Mouse (Mus musculus) brain, embryonic 18.5 days (tissue): ENCODE measurements around the gene Dhx29.
"Not testable (repeated sequence)": the region's sequence is repeated elsewhere in the genome, so short reads cannot be mapped to it uniquely, and the experiment has no call there.

Experiments
- DNase-seq: peaks from one replicate; pipeline ENCODE4 v3.0.0-alpha.2; 2012; ENCODE audit warnings: low read depth, low spot score

The Dhx29 gene

DNA sequence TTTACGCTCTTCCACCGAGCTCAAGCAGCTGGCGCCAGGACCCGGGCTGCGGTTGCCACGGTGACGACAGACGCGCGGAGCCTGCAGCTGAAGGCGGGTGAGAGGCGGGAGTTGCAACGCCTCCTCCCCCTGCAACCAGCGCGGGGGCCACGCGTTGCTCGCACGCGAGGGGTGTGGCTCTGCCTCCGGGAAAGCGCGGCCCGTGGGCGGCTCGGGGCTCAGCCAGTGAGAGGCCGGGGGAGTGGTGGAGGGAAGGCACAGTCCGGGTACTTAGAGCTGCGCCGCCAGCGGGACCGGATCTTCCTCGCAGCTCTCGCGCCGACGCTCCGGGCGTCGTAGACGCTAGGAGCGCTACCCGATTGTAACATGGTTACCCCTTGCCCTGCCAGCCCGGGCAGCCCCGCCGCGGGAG is 60.3 kb downstream of the Dhx29 start, which contains the start of gene Ccno:
Gene Ccno (plus strand): TSS at position 271 of the 412 bp plus-strand sequence.
- DNase-seq, result peak; percentile 85

DNA sequence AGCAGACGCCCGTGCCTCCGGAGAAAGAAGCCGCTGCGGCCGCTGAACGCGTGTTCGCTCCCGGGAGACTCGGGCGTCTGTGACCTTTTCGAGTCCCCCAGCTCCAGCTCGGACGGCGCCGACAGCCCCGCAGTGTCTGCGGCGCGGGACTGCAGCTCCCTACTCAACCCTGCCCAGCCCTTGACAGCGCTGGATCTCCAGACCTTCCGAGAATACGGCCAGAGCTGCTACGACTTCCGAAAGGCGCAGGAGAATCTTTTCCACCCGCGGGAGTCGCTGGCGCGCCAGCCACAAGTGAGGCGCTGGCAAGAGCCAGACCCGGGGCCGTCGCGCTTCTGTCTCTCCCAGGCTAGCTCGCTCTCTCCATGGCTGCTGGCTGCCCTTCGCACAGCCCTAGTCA is 60.7 kb downstream of the Dhx29 start:
- no peak for DNase-seq

- no peak for DNase-seq
These were observed 61.6 kb downstream of the Dhx29 start for GRCm38 (mm10) chr13:112988866-112989265.

GRCm38 (mm10) chr13:112989541-112989940 is 62.3 kb downstream of the Dhx29 start:
- DNase-seq, result no peak

- no peak for DNase-seq
These were observed 63.1 kb downstream of the Dhx29 start for GRCm38 (mm10) chr13:112990346-112990745.

- DNase-seq, result no peak
These were observed 66.4 kb downstream of the Dhx29 start, which contains the start of gene Mcidas for GRCm38 (mm10) chr13:112993531-112994152. Mcidas (plus strand) TSS chr13:112993845.

- no peak for DNase-seq
These were observed 66.9 kb downstream of the Dhx29 start for GRCm38 (mm10) chr13:112994191-112994590.

DNA sequence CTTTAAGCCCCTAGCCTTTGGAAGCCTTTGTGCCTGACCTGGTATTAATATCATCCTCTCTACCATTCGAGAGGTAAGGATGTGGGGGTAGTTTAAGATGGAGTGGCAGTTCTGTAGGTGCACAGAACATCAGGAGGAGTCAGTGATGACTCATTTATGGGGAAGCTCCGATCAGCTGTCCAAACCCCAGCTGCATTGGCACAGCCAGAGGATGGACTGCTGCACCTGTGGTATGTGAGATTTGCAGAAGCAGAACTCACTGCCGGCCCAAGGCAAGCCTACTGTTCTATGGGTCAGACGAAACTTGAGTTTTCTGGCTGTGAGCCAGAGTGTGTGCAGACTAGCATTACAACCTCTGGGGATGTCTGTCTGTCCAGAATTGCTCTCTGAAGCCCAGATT is 69.2 kb downstream of the Dhx29 start:
- DNase-seq, result no peak

DNA sequence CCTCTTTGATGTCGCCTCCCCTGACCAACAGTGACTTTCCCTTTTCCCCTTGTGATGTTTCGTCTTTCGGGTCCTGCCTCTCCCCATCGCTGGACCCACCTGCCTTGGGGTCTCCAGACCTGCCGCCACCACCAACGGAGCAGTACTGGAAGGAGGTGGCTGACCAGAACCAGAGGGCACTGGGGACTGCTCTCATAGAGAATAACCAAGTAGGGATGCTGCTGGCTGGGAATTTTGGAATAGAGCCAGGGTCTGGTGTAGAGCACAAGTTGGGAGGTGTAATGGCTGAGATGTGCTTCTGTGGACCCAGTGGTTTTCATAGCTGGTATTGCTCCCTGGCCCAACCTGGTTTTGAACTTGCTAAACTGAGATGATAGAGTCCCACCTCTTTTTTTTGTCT is 70.1 kb downstream of the Dhx29 start:
- DNase-seq, result no peak

DNA sequence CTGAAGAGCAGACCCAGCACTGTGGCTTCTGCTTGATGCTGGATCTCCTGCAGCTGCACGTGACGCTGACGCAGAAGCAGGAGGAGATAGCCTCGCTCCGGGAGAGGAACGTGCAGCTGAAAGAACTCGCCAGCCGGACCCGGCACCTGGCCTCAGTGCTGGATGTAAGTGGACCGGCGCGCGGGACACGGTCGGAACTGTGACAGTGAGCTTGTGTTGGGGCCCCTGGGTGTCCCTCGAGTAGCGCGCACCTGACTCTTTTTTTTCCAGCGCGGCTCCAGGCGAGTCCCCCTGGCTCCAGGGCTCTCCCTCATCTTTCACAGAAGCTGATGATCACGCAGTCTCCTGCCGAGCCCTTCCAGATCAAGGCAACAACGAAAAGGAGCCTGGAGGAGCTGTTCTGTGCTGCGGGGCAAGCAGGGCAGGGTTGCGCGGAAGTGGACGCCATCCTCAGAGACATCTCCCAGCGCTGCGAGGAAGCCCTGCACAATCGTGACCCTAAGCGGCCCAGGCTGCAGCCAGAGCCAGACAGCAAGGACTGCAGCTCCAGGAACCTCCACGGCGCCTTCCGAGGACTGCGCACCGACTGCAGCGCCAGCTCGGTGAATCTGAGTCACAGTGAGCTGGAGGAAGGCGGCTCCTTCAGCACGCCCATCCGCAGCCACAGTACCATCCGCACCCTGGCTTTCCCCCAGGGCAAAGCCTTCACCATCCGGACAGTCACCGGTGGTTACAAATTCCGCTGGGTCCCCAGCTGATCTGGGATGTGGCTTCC is 71.4 kb downstream of the Dhx29 start:
- no peak for DNase-seq

DNA sequence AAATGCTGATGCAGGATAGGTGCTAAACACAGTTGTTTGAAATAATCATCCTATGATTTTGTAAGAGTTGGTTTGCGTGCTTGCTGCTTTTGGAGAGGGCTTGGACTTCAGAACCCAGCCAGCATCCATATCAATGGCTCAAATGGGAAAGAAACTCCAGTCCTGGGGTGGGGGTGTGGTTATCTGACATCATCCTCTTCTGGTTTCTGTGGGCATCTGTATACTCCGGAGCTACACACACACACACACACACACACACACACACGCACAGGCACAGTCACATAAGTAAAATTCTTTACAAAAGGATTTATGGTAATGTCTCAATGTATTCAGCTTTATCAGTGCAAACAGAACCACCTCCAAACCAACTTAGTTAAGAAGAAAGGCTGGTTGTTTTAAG is 72.8 kb downstream of the Dhx29 start:
- no peak for DNase-seq

- DNase-seq, result no peak
These were observed 73.5 kb downstream of the Dhx29 start for GRCm38 (mm10) chr13:113000576-113001318.

- DNase-seq, result no peak
These were observed 85.4 kb downstream of the Dhx29 start for GRCm38 (mm10) chr13:113012683-113013082.

DNA sequence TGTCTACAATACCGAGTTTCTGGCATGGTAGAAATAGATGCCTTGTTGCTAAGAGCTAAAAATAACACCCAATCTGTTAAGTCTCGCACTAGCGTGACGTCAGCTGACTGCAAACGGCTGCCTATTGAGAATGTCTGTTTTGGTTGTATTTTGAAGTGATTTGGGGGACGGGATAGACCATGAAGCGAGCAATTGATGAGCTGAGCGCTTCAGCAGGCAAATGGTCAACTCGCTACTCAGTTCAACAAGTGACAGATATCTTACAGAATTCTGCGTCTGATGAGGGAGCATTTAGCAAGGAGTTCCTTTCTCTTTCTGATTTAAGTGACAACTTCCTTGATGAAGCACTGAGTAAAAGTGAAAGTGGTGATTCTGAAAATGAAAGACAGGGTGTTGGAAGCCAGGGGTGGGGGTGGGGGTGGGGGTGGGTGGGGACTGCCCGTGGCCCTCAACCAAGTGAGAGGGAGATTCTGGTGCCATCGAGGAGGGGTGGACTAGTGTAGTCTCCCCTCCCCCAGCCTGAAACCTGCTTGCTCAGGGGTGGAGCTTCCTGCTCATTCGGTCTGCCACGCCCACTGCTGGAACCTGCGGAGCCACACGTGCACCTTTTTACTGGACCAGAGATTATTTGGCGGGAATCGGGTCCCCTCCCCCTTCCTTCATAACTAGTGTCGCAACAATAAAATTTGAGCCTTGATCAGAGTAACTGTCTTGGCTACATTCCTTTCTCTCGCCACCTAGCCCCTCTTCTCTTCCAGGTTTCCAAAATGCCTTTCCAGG is 86.1 kb downstream of the Dhx29 start:
- not testable (repeated sequence) for DNase-seq
